Mouse (Mus musculus) kidney, postnatal 4 days (tissue): ENCODE measurements around the gene Mus81.

Experiments used
- DNase-seq, 2 experiments: peaks; one replicate each; pipeline ENCODE4 v3.0.0; 2021; ENCODE audit warnings: mixed read lengths in 2 of 2

Gene Mus81

GRCm38 (mm10) chr19:5490898-5491708 is 2.9 kb upstream of the Mus81 start:
- DNase-seq: peak; percentile 87 to 92

- peak; percentile 95 to 97 for DNase-seq
These were observed 2.2 kb upstream of the Mus81 start, which contains the start of gene Cfl1 for GRCm38 (mm10) chr19:5490313-5490897. TSS of gene Cfl1 (plus strand) at chr19:5490455.

GRCm38 (mm10) chr19:5489721-5490120 is 1.5 kb upstream of the Mus81 start:
- peak in 1 of 2 experiments; percentile 19 for DNase-seq

- peak; percentile 98 to 99 for DNase-seq
These were observed 823 bp upstream of the Mus81 start for GRCm38 (mm10) chr19:5488878-5489571.

GRCm38 (mm10) chr19:5486771-5487170 is 1.4 kb downstream of the Mus81 start:
- no peak for DNase-seq

- DNase-seq: peak in 1 of 2 experiments; percentile 46
These were observed 1.9 kb downstream of the Mus81 start for GRCm38 (mm10) chr19:5486286-5486685.

GRCm38 (mm10) chr19:5485821-5486220 is 2.4 kb downstream of the Mus81 start:
- peak in 1 of 2 experiments; percentile 6 for DNase-seq

- DNase-seq: peak in 1 of 2 experiments; percentile 8
These were observed 2.8 kb downstream of the Mus81 start for GRCm38 (mm10) chr19:5485371-5485770.

- DNase-seq: no peak
These were observed 3.7 kb downstream of the Mus81 start for GRCm38 (mm10) chr19:5484496-5484895.

GRCm38 (mm10) chr19:5483386-5484359 is 4.5 kb downstream of the Mus81 start:
- peak; percentile 2 to 12 for DNase-seq

- DNase-seq: no peak
These were observed 6.8 kb downstream of the Mus81 start for GRCm38 (mm10) chr19:5481398-5481797.

GRCm38 (mm10) chr19:5480016-5480415 is 8.2 kb downstream of the Mus81 start:
- peak in 1 of 2 experiments; percentile 3 for DNase-seq

- DNase-seq: peak in 1 of 2 experiments; percentile 8
These were observed 10.4 kb downstream of the Mus81 start for GRCm38 (mm10) chr19:5477668-5478300.

- DNase-seq: peak in 1 of 2 experiments; percentile 1
These were observed 11.1 kb downstream of the Mus81 start for GRCm38 (mm10) chr19:5477004-5477667.

- peak in 1 of 2 experiments; percentile 51 for DNase-seq
These were observed 13.0 kb downstream of the Mus81 start for GRCm38 (mm10) chr19:5475069-5475714.

GRCm38 (mm10) chr19:5474281-5475068 is 13.7 kb downstream of the Mus81 start:
- peak; percentile 75 to 82 for DNase-seq

GRCm38 (mm10) chr19:5473720-5474119 is 14.5 kb downstream of the Mus81 start, which contains the start of gene Efemp2:
TSS of gene Efemp2 (plus strand) at chr19:5473954.
- peak; percentile 84 to 91 for DNase-seq

GRCm38 (mm10) chr19:5472857-5473256 is 15.3 kb downstream of the Mus81 start:
- no peak for DNase-seq

- DNase-seq: no peak
These were observed 16.4 kb downstream of the Mus81 start for GRCm38 (mm10) chr19:5471846-5472245.

- DNase-seq: peak in 1 of 2 experiments; percentile 7
These were observed 19.8 kb downstream of the Mus81 start, which contains the start of gene Ctsw for GRCm38 (mm10) chr19:5468374-5468773. TSS of gene Ctsw (minus strand) at chr19:5468507.
